28 mouse cellular contexts compared by ENCODE assay signal in genomic region chr17:86571266-86571665, GRCm38 (mm10).
"Had no signal": no experiment of that assay in that cellular context is flagged by ENCODE, and none has a peak within 500 bp of the region (broad histone marks: within the 10 kb centered on the region; RNA-seq: fewer than 3 reads in every experiment).

No protein-coding gene starts in this region.

- H3K27me3 ChIP-seq: limb, embryonic 12.5 days; limb, embryonic 13.5 days; limb, embryonic 15.5 days; liver, embryonic 12.5 days; liver, embryonic 13.5 days; liver, embryonic 15.5 days; lung, embryonic 15.5 days; megakaryocyte, embryonic 14.5 days; midbrain, embryonic 12.5 days; midbrain, embryonic 13.5 days; midbrain, embryonic 15.5 days; neural tube, embryonic 12.5 days had no signal

- H3K4me1 ChIP-seq: limb, embryonic 10.5 days; limb, embryonic 12.5 days; limb, embryonic 13.5 days; limb, embryonic 15.5 days; liver, embryonic 12.5 days; liver, embryonic 13.5 days; liver, embryonic 15.5 days; megakaryocyte, embryonic 14.5 days; midbrain, embryonic 10.5 days; midbrain, embryonic 12.5 days; midbrain, embryonic 13.5 days; midbrain, embryonic 15.5 days; neural tube, embryonic 12.5 days had no signal

- H3K4me3 ChIP-seq: limb, embryonic 10.5 days; limb, embryonic 12.5 days; limb, embryonic 13.5 days; limb, embryonic 15.5 days; liver, embryonic 12.5 days; liver, embryonic 13.5 days; liver, embryonic 15.5 days; lung, embryonic 15.5 days; megakaryocyte, embryonic 14.5 days; midbrain, embryonic 10.5 days; midbrain, embryonic 12.5 days; midbrain, embryonic 13.5 days; midbrain, embryonic 15.5 days; myocyte; neural tube, embryonic 12.5 days had no signal

- H3K27ac ChIP-seq: limb, embryonic 10.5 days; limb, embryonic 12.5 days; limb, embryonic 13.5 days; limb, embryonic 15.5 days; liver, embryonic 12.5 days; liver, embryonic 13.5 days; liver, embryonic 14.5 days; liver, embryonic 15.5 days; macrophage; midbrain, embryonic 10.5 days; midbrain, embryonic 12.5 days; midbrain, embryonic 13.5 days; midbrain, embryonic 15.5 days; neural tube, embryonic 12.5 days had no signal

- DNase-seq: left cerebral cortex, postnatal 4 days; liver; liver, embryonic 13.5 days; liver, postnatal 0 days; lung, adult 18-20 months; lung, adult 2 months; lung, embryonic 14.5 days; lung, postnatal 10 days; lung, postnatal 14 days; lung, postnatal 36 days; lung, postnatal 4 days; midbrain, embryonic 14.5 days had no signal
